Mouse (Mus musculus) liver, adult 2 months (tissue): ENCODE measurements around the gene Tars. TPM values are rescaled to one million over a fixed set of nuclear protein-coding genes. Genes with fewer than 3 reads are reported as not detected.
A peak's percentile ranks its signal among the peaks of the same experiment; 100 is the strongest.

Source experiments
- DNase-seq: peaks from one replicate; pipeline ENCODE4 v3.0.0-alpha.2; 2011; ENCODE audit warnings: low read depth, low spot score; ENCODE audit errors: extremely low read depth
- H3K27ac ChIP-seq: fragments of 200-500 bp; replicated peaks from 2 replicates; pipeline ENCODE4 v1.5.1; 2012; ENCODE audit warnings: low read depth, mild to moderate bottlenecking, control low read depth, inconsistent platforms, low read length; ENCODE audit not compliant: insufficient read depth
- H3K27me3 ChIP-seq: fragments of 200-500 bp; 2 replicates; pipeline ENCODE4 v1.6.1; 2012; ENCODE audit warnings: mild to moderate bottlenecking, moderate library complexity, low read length, inconsistent platforms; ENCODE audit not compliant: control insufficient read depth, insufficient read depth
- H3K36me3 ChIP-seq: fragments of 200-500 bp; 2 replicates; pipeline ENCODE4 v1.6.1; 2012; ENCODE audit warnings: low read length, inconsistent platforms; ENCODE audit not compliant: control insufficient read depth, insufficient read depth
- H3K4me1 ChIP-seq: fragments of 200-500 bp; 2 replicates; pipeline ENCODE4 v1.6.1; 2011; ENCODE audit warnings: low read length; ENCODE audit not compliant: control insufficient read depth, insufficient read depth
- H3K4me3 ChIP-seq: fragments of 200-500 bp; 2 replicates; pipeline ENCODE4 v1.5.1; 2011; ENCODE audit warnings: low read depth, mild to moderate bottlenecking, control low read depth, low read length, moderate library complexity; ENCODE audit not compliant: insufficient read depth
- H3K79me2 ChIP-seq: fragments of 200-500 bp; 2 replicates; pipeline ENCODE4 v1.6.1; 2012; ENCODE audit warnings: inconsistent platforms, mild to moderate bottlenecking, low read length, moderate library complexity; ENCODE audit not compliant: control insufficient read depth, insufficient read depth
- H3K9ac ChIP-seq: fragments of 200-500 bp; 2 replicates; pipeline ENCODE4 v1.6.1; 2012; ENCODE audit warnings: low read depth, mild to moderate bottlenecking, control low read depth, inconsistent platforms, low read length
- CTCF ChIP-seq: fragments of 200-500 bp; IDR thresholded peaks from 2 replicates; pipeline ENCODE4 v1.5.1; 2011; ENCODE audit warnings: low read depth, low read length, control low read depth
- POLR2A ChIP-seq: fragments of 200-500 bp; IDR thresholded peaks from 2 replicates; pipeline ENCODE4 v1.6.1; 2011; ENCODE audit warnings: low read length, control low read depth; ENCODE audit not compliant: insufficient read depth; ENCODE audit errors: extremely low read depth
- WGBS: fragments of 180-500 bp; shearing (Covaris S2); methylation state at CpG from one replicate; pipeline ENCODE4 v1.1.7; 2018; 5-methylcytosine and 5-hydroxymethylcytosine counted together
- polyA plus RNA-seq: library from polyadenylated mRNA; depleted of rRNA; stranded (reverse); fragments of >200 nt; gene quantifications from 2 replicates; pipeline ENCODE4 v1.2.3, GENCODE M21; 2012
- total RNA-seq: library from RNA; depleted of rRNA; stranded (reverse); fragments of >200 nt; gene quantifications from 2 replicates; pipeline ENCODE4 v1.2.3, GENCODE M21; 2014

The Tars gene
- total and polyA plus RNA-seq, 2 experiments, result 40.9 to 49.4 TPM

GRCm38 (mm10) chr15:11396421-11396820 lies 3.0 kb downstream of the Tars start:
- peaks cover 32% of the 10 kb centered on the region for H3K36me3 ChIP-seq
- no peaks in the 10 kb centered on the region for H3K27me3 ChIP-seq
- no peak overlapping the region for H3K4me3 ChIP-seq
- H3K79me2 ChIP-seq, result peaks cover 19% of the 10 kb centered on the region; the same call in 1 of the 2 replicates
- H3K27ac ChIP-seq, result no peak overlapping the region
- 77% methylated on average over 6 of the region's 6 CpGs for WGBS
- H3K4me1 ChIP-seq, result peaks cover 25% of the 10 kb centered on the region
- no peak overlapping the region for H3K9ac ChIP-seq
- no peak for DNase-seq
- no peak for TF ChIP-seq CTCF
- no peak for TF ChIP-seq POLR2A

GRCm38 (mm10) chr15:11392903-11393302 lies 6.6 kb downstream of the Tars start:
- TF ChIP-seq POLR2A (no peak), CTCF (no peak)
- no peaks in the 10 kb centered on the region for H3K27me3 ChIP-seq
- no peak for DNase-seq
- H3K79me2 ChIP-seq, result peaks cover 15% of the 10 kb centered on the region; the same call in 1 of the 2 replicates
- peaks cover 21% of the 10 kb centered on the region for H3K4me1 ChIP-seq
- H3K4me3 ChIP-seq, result no peak overlapping the region
- no peak overlapping the region for H3K27ac ChIP-seq
- H3K36me3 ChIP-seq, result peaks cover 64% of the 10 kb centered on the region
- no peak overlapping the region for H3K9ac ChIP-seq
- 96% methylated on average over 16 of the region's 16 CpGs for WGBS

GRCm38 (mm10) chr15:11383796-11384195 lies 15.7 kb downstream of the Tars start:
- WGBS, result 96% methylated on average over 21 of the region's 21 CpGs
- TF ChIP-seq POLR2A (no peak), CTCF (no peak)
- DNase-seq, result peak; percentile 50
- Histone ChIP-seq H3K9ac (no peak overlapping the region), H3K36me3 (peaks cover 46% of the 10 kb centered on the region), H3K4me1 (peaks cover 2% of the 10 kb centered on the region; the same call in 1 of the 2 replicates), H3K79me2 (no peaks in the 10 kb centered on the region), H3K27ac (no peak overlapping the region), H3K27me3 (no peaks in the 10 kb centered on the region), H3K4me3 (no peak overlapping the region)

DNA sequence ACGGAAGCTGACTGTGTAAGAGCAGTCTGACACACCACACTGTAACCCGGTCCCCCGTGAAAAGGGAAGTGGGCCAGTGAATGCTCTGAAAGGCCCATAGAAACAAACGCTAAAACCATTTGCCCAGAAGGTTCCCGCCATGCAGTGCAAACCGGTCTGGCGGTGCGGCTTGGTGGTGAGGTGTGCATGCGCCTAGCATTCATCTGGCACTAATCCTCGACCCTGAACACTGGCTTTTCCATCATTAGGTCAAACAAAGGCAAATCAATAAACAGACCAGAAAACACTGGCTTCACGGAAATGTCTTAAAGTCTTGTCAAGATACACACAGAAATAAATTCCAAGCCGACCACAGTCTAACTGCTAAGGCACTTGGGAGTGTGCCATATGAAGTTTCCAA lies 16.9 kb downstream of the Tars start:
- Histone ChIP-seq H3K9ac (no peak overlapping the region), H3K4me3 (no peak overlapping the region), H3K27ac (no peak overlapping the region), H3K79me2 (no peaks in the 10 kb centered on the region), H3K27me3 (no peaks in the 10 kb centered on the region), H3K36me3 (peaks cover 35% of the 10 kb centered on the region), H3K4me1 (peaks cover 2% of the 10 kb centered on the region; the same call in 1 of the 2 replicates)
- DNase-seq, result peak; percentile 85
- 38% methylated on average over 12 of the region's 12 CpGs for WGBS
- no peak for TF ChIP-seq POLR2A
- no peak for TF ChIP-seq CTCF

DNA sequence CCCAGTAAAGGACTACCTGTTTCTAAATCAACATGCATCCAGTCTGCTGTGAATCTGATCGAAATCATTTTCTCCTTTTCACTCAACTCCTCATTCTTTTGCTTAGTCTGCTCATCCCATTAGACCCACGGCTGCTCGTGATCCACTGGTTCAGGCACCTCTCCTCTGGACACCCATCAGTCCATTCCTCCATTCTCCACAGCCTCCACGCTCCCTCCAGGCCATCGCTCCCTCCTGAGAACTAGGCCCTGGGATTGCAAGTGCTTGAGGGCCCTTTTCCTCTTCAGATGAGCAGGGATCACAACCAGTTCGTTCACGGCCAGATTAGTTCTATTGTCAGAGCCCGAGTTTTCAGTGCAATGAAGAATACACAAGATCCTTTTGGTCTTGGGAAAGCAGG lies 18.8 kb downstream of the Tars start:
- DNase-seq, result no peak
- Histone ChIP-seq H3K36me3 (peaks cover 17% of the 10 kb centered on the region), H3K4me3 (no peak overlapping the region), H3K27ac (no peak overlapping the region), H3K9ac (no peak overlapping the region), H3K27me3 (no peaks in the 10 kb centered on the region), H3K4me1 (peaks cover 2% of the 10 kb centered on the region; the same call in 1 of the 2 replicates), H3K79me2 (no peaks in the 10 kb centered on the region)
- TF ChIP-seq POLR2A (no peak), CTCF (no peak)
- WGBS, result 84% methylated on average over 8 of the region's 8 CpGs

- 50% methylated on average over 8 of the region's 8 CpGs for WGBS
- Histone ChIP-seq H3K36me3 (peaks cover 12% of the 10 kb centered on the region), H3K27ac (no peak overlapping the region), H3K4me3 (no peak overlapping the region), H3K4me1 (peaks cover 2% of the 10 kb centered on the region; the same call in 1 of the 2 replicates), H3K79me2 (no peaks in the 10 kb centered on the region), H3K27me3 (no peaks in the 10 kb centered on the region), H3K9ac (no peak overlapping the region)
- DNase-seq, result no peak
- no peak; the same call in 1 of the 2 replicates for TF ChIP-seq CTCF
- no peak for TF ChIP-seq POLR2A
Measured at GRCm38 (mm10) chr15:11380087-11380530, 19.4 kb downstream of the Tars start.
